Mouse (Mus musculus) lung, embryonic 16.5 days (tissue): Measurements from ENCODE around the gene Ica1l. TPM values are rescaled to one million over a fixed set of nuclear protein-coding genes. Genes with fewer than 3 reads are reported as not detected.
"Not testable (repeated sequence)": the region's sequence is repeated elsewhere in the genome, so short reads cannot be mapped to it uniquely, and the experiment has no call there.

Source experiments
- ATAC-seq: fragments of 200-750 bp; cut with Nextera tagmentation; 2 replicates; pipeline ENCODE4 v1.8.0; 2017; ENCODE audit warnings: low read depth, mild to moderate bottlenecking, moderate library complexity
- H3K27ac ChIP-seq: fragments of 300-500 bp; sonication (generic); 2 replicates; pipeline ENCODE4 v1.5.1; 2014; ENCODE audit warnings: mild to moderate bottlenecking, control low read depth, low read length
- H3K27me3 ChIP-seq: fragments of 300-500 bp; sonication (generic); 2 replicates; pipeline ENCODE4 v1.6.1; 2014; ENCODE audit warnings: low read depth, low read length, mixed read lengths; ENCODE audit not compliant: control insufficient read depth, insufficient read depth
- H3K36me3 ChIP-seq: fragments of 300-500 bp; sonication (generic); 2 replicates; pipeline ENCODE4 v1.6.1; 2014; ENCODE audit warnings: low read length; ENCODE audit not compliant: control insufficient read depth, insufficient read depth
- H3K4me1 ChIP-seq: fragments of 300-500 bp; sonication (generic); replicated peaks from 2 replicates; pipeline ENCODE4 v1.6.1; 2014; ENCODE audit warnings: low read length, mixed read lengths; ENCODE audit not compliant: control insufficient read depth, insufficient read depth
- H3K4me2 ChIP-seq: fragments of 300-500 bp; sonication (generic); 2 replicates; pipeline ENCODE4 v1.6.1; 2014; ENCODE audit warnings: low read depth, low read length, control low read depth
- H3K4me3 ChIP-seq: fragments of 300-500 bp; sonication (generic); 2 replicates; pipeline ENCODE4 v1.5.1; 2014; ENCODE audit warnings: mild to moderate bottlenecking, low read length, control low read depth
- H3K9ac ChIP-seq: fragments of 300-500 bp; sonication (generic); 2 replicates; pipeline ENCODE4 v1.6.1; 2014; ENCODE audit warnings: low read length, control low read depth
- H3K9me3 ChIP-seq: fragments of 300-500 bp; sonication (generic); 2 replicates; pipeline ENCODE4 v1.6.1; 2016; ENCODE audit warnings: low read length; ENCODE audit not compliant: control insufficient read depth
- WGBS: fragments of 180-500 bp; shearing (Covaris S2); extraction: QIAGEN DNeasy Blood & Tissue Kit; methylation state at CpG from one replicate; pipeline ENCODE4 v1.1.7; 2014; 5-methylcytosine and 5-hydroxymethylcytosine counted together
- polyA plus RNA-seq: library from polyadenylated mRNA; unstranded; fragments of >200 nt; fragmentation: Nextera tagmentation; extraction: Ambion mirVana; gene quantifications from 2 replicates; pipeline ENCODE4 v1.2.1, GENCODE M21; 2015

The Ica1l gene
- polyA plus RNA-seq: 0.55 and 0.62 TPM in 2 replicates

DNA sequence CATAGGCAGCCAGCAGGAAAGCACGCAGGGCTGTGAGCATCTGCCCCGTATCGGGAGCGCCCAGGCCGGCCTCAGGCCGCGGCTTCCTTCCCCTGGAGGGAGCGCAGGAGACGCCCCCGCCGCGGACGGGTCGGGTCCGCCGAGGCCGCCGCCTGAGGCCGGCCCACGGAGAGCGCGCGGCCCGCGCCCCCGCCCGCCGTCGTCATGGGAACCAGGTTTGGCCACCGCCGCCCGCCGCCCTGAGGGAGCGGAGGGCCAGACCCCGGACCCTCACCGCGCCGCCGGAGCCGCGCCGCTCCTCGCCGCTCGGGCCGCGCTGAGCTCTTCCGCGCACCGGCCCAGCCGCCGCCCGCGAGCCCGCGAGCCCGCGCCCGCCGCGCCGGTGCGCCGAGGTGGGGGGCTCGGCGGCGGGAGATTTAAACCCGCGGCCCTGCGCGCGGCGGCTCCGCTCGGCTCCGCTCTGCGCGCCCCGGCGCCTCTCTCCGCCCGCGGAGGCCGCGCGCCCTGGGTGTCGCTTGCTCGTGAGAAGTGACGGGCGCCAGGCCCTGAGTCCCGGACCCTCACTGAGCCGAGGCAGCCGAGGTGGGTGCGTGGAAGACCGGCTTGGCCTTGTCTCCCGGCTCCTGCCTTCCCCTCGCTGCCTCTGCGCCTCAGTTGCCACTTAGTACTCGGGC is at the start of gene Ica1l:
Gene Ica1l, minus strand, starts transcription at position 389 of the 674 bp plus-strand sequence.
- WGBS: under 1% methylated on average over 79 of the region's 99 CpGs
- peaks cover 13% of the 10 kb centered on the region for H3K27me3 ChIP-seq
- H3K4me2 ChIP-seq: peak within 1 kb of the TSS; percentile 99
- ATAC-seq: peak; percentile 87
- peak within 1 kb of the TSS; percentile 75 for H3K9ac ChIP-seq
- H3K4me3 ChIP-seq: peak within 1 kb of the TSS; percentile 74
- no peak within 1 kb of the TSS for H3K27ac ChIP-seq
- H3K9me3 ChIP-seq: no peaks in the 10 kb centered on the region
- no peaks in the 10 kb centered on the region for H3K36me3 ChIP-seq
- peaks cover 4% of the 10 kb centered on the region; the same call in 1 of the 2 replicates for H3K4me1 ChIP-seq

DNA sequence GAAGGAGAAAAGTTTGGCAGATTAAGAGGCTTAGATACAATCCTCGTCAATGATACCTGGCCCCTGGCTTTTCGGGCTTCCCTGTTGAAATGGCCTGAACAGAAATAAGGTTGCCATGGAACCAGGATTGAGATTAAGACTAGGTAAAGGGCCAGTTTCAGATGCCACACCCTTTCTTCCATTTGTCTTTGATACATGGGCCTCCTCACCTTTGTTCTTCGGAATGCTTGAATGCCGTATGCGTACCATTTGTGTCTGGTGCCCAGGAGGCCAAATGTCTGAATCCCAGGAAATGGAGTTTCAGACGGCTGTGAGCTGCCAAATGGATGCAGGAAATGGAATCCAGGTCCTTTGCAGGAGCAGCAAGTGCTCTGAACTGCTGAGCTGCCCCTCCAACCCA is 33.4 kb upstream of the Ica1l start:
- H3K27me3 ChIP-seq: no peaks in the 10 kb centered on the region
- ATAC-seq: no peak
- no peak overlapping the region for H3K27ac ChIP-seq
- H3K9ac ChIP-seq: no peak overlapping the region
- 87% methylated on average over 6 of the region's 6 CpGs for WGBS
- H3K9me3 ChIP-seq: no peaks in the 10 kb centered on the region
- no peak overlapping the region for H3K4me2 ChIP-seq
- peaks cover 10% of the 10 kb centered on the region; the same call in 1 of the 2 replicates for H3K36me3 ChIP-seq
- H3K4me1 ChIP-seq: no peaks in the 10 kb centered on the region
- no peak overlapping the region for H3K4me3 ChIP-seq

DNA sequence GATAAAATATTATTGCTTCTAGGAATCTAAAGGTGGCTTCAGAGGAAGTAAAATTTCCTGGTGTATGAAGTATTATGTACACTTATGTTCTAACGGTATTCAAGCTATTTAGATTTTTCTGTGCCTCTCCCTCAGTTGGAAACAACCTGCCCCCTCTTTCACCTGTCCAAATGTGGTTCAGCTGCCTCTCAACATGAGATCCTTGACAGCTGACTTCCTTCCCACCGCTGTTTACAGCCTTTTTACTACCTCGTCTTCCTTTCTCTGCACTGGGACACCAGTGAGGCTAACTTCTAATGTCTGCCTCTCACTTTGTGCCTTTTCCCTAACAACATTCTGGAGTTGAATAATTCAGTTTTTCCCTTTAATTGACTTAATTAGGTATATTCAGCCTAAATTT is 32.6 kb upstream of the Ica1l start:
- no peaks in the 10 kb centered on the region for H3K27me3 ChIP-seq
- H3K4me1 ChIP-seq: no peaks in the 10 kb centered on the region
- no peak overlapping the region for H3K9ac ChIP-seq
- ATAC-seq: no peak
- peaks cover 7% of the 10 kb centered on the region; the same call in 1 of the 2 replicates for H3K36me3 ChIP-seq
- no peak overlapping the region for H3K27ac ChIP-seq
- WGBS: 80% methylated on average over 3 of the region's 3 CpGs
- H3K9me3 ChIP-seq: no peaks in the 10 kb centered on the region
- no peak overlapping the region for H3K4me3 ChIP-seq
- no peak overlapping the region for H3K4me2 ChIP-seq

DNA sequence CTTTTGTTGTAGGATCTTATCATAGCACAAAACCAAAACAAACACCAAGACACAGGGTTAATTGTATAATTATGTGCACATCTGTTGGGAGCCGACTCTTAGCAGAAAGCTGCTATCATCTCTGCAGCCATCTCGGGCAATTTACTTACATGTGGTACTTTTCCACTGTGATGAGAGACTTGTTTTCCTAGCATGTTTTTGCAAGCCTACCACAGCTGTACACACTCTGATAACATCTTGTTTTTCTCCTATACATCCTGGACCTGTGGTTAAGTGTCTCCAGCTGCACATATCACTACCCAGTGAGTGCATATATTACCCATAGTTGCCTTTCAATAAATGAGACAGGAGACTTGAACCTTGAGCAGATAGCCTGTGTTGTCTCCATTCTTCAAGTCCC is 32.0 kb upstream of the Ica1l start:
- ATAC-seq: no peak
- peaks cover 6% of the 10 kb centered on the region; the same call in 1 of the 2 replicates for H3K36me3 ChIP-seq
- H3K4me2 ChIP-seq: no peak overlapping the region
- no peaks in the 10 kb centered on the region for H3K27me3 ChIP-seq
- H3K27ac ChIP-seq: no peak overlapping the region
- H3K4me1 ChIP-seq: no peaks in the 10 kb centered on the region
- no peak overlapping the region for H3K4me3 ChIP-seq
- 62% methylated on average over 2 of the region's 2 CpGs for WGBS
- H3K9me3 ChIP-seq: no peaks in the 10 kb centered on the region
- no peak overlapping the region for H3K9ac ChIP-seq

DNA sequence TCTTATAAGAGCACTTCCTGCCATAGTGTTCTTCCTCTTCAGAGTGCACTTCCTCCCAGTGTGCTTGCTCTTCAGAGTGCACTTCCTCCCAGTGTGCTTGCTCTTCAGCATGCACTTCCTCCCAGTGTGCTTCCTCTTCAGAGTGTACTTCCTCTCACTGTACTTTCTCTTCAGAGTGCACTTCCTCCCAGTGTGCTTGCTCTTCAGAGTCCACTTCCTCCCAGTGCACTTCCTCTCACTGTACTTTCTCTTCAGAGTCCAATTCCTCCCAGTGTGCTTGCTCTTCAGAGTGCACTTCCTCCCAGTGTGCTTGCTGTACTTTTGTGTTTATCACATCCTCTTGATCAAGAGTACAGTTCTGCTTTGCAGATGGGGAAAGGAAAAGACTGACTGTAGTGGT is 27.7 kb upstream of the Ica1l start:
- not testable (repeated sequence) for H3K4me3 ChIP-seq, H3K4me2 ChIP-seq, H3K27ac ChIP-seq, H3K36me3 ChIP-seq, ATAC-seq, H3K9me3 ChIP-seq, H3K4me1 ChIP-seq, H3K9ac ChIP-seq, H3K27me3 ChIP-seq

DNA sequence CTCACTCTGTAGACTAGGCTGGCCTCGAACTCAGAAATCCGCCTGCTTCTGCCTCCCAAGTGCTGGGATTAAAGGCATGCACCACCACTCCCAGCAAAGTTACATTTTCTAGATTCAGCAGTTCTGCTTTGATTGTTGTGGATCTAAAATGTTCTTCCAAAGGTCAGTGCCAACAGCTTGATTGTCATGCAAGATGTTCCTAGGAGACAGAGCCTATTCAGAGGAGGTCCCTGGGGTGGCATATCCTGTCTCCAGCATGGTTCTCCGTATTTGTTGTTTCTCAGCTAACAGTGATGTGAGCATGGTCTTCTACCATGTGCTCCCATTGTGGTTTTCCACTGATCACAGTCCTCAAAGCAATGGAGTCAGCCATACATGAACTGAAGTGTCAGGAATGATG is 13.3 kb upstream of the Ica1l start:
- Histone ChIP-seq H3K9me3 (no peaks in the 10 kb centered on the region), H3K36me3 (no peaks in the 10 kb centered on the region), H3K9ac (no peak overlapping the region), H3K4me3 (no peak overlapping the region), H3K4me2 (no peak overlapping the region), H3K27ac (no peak overlapping the region), H3K4me1 (no peaks in the 10 kb centered on the region), H3K27me3 (no peaks in the 10 kb centered on the region)
- no peak for ATAC-seq
- 78% methylated on average over 3 of the region's 3 CpGs for WGBS

DNA sequence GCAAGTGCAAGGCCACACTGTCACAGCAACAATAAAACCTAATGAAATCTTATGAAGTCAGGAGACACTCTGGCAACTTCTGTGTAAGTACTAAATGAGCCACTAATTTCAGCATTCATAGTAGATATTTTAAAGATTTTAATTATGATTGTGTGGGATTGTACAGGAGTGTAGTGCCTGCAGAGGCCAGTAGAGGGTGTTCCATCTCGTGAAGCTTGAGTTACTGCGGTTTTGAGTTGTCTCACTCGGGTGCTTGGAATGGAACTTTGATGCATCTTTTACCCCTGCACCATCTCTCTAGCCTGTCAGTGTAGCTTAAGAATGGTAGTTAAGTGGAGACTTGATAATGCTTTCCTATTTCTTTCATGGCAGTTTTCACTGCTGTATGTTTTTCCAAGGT is 11.7 kb upstream of the Ica1l start:
- no peak for ATAC-seq
- WGBS: 29% methylated on average over 3 of the region's 3 CpGs
- no peak overlapping the region for H3K27ac ChIP-seq

DNA sequence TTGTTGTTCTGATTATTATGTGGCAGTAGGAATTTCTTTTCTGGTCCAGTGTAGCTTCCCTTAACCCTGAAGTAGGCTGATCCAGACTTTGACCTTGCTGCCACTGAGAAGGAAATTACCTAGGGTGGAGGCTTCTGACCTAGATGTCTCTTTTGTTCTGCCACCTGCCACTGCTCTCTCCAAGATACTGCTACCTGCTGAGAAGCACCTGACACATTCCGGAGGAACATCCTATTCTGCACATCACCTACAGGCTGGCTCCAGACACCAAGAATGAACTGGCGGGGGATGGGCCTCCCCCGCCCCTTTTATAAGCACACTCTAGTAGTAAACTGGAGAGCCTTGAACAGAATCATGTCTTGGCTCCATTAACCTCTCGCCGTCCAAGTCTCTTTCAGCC is 4.5 kb upstream of the Ica1l start:
- not testable (repeated sequence) for H3K27me3 ChIP-seq, H3K9ac ChIP-seq, ATAC-seq, H3K36me3 ChIP-seq, H3K9me3 ChIP-seq, H3K4me2 ChIP-seq, H3K27ac ChIP-seq, H3K4me3 ChIP-seq, H3K4me1 ChIP-seq
- 89% methylated on average over 5 of the region's 5 CpGs for WGBS

More for the DNA sequence above, 11.7 kb upstream of the Ica1l start:
- Histone ChIP-seq H3K4me3 (no peak overlapping the region), H3K4me1 (no peaks in the 10 kb centered on the region), H3K9me3 (no peaks in the 10 kb centered on the region), H3K9ac (no peak overlapping the region), H3K4me2 (no peak overlapping the region), H3K27me3 (no peaks in the 10 kb centered on the region), H3K36me3 (no peaks in the 10 kb centered on the region)

DNA sequence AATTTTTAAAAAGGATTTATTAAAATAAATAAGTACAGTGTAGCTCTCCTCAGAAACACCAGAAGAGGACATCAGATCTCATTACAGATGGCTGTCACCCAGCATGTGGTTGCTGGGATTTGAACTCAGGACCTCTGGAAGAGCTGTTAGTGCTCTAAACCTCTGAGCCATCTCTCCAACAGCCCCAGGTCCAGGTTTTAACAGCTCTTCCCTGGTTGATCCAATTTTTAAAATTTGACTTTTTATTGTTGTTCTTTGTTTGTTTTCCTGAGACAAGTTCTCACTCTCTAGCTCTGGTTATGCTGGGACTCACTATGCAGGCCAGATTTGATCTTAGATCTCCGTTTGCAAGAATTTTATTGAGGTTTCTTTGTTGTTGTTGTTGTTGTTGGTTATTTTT is 1.6 kb upstream of the Ica1l start:
- H3K27ac ChIP-seq: no peak overlapping the region
- no peaks in the 10 kb centered on the region for H3K9me3 ChIP-seq
- H3K4me2 ChIP-seq: no peak overlapping the region
- 84% methylated on average over 1 of the region's 1 CpGs for WGBS
- peaks cover 4% of the 10 kb centered on the region; the same call in 1 of the 2 replicates for H3K4me1 ChIP-seq
- peaks cover 13% of the 10 kb centered on the region for H3K27me3 ChIP-seq
- no peak overlapping the region for H3K4me3 ChIP-seq
- no peak overlapping the region for H3K9ac ChIP-seq
- ATAC-seq: no peak
- H3K36me3 ChIP-seq: no peaks in the 10 kb centered on the region
